Mouse (Mus musculus): Measurements from ENCODE around the gene Gm10283. TPM values are rescaled to one million over a fixed set of nuclear protein-coding genes. Genes with fewer than 3 reads are reported as not detected.
"Not testable (repeated sequence)": the region's sequence is repeated elsewhere in the genome, so short reads cannot be mapped to it uniquely, and the experiment has no call there.

Gm10283 gene
- polyA plus RNA-seq (2016; fragmentation: Nextera tagmentation; extraction: Ambion mirVana) = not detected in 2 replicates

DNA sequence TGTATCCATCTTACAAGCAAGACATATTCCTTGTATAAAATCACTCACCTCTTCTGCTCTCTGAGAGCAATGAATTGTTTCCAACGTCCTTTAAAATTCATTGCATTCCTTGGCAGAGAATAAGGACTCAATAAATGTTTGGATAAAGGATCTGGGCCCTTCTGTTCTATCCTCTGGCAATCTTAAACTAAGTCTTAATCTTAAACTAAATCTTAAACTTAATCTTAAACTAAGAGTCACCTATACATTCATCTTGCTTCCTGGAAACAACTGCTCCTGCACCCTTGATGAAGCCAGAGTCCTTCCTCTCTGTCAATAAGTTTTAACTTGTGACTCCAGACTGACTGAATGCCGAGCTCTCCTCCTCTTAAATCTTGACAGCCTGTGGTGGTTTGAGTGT is at the start of gene Gm10283:
Gene Gm10283, minus strand, starts transcription at position 101 of the 400 bp plus-strand sequence.
- 0 out of 2 replicates have a peak, but pooled peaks cover 4% of the 10 kb centered on the region for H3K4me1 ChIP-seq
- H3K36me3 ChIP-seq = no peaks in the 10 kb centered on the region
- no peak within 1 kb of the TSS for H3K4me2 ChIP-seq
- no peak within 1 kb of the TSS for H3K27ac ChIP-seq
- H3K4me3 ChIP-seq = no peak within 1 kb of the TSS
- H3K9ac ChIP-seq = no peak within 1 kb of the TSS
- no peak for ATAC-seq
- no peaks in the 10 kb centered on the region for H3K9me3 ChIP-seq (replicated peaks)
- 28% methylated on average over 2 of the region's 2 CpGs for WGBS (ENCODE audit: insufficient replicate concordance)
- H3K27me3 ChIP-seq (replicated peaks) = no peaks in the 10 kb centered on the region

DNA sequence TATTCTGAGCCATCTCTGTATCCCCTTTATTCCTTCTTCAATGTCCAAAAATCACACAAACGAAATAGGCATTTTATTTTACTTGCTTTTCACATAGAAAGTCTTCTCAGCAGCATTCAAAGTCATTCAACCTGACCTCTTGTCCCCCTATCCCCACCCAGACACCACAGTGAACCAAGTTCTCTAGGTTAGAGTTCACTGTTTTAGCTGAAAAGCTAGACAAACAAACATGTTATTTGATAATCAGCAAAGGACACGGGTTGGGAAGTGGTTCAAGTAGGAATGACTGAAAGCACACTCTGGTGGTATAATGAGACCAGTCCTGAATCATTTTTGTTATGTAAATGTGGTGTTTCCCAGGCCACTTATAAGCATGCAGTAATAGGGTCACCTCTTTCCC is 31.9 kb upstream of the Gm10283 start:
- Histone ChIP-seq H3K4me3 (no peak overlapping the region), H3K9ac (no peak overlapping the region), H3K4me1 (no peaks in the 10 kb centered on the region), H3K36me3 (no peaks in the 10 kb centered on the region), H3K27me3 (replicated peaks) (no peaks in the 10 kb centered on the region), H3K9me3 (replicated peaks) (no peaks in the 10 kb centered on the region), H3K27ac (no peak overlapping the region), H3K4me2 (no peak overlapping the region)
- WGBS (ENCODE audit: insufficient replicate concordance) = 33% methylated on average over 2 of the region's 2 CpGs
- no peak for ATAC-seq

- H3K27ac ChIP-seq = no peak overlapping the region
- ATAC-seq = no peak
- no peaks in the 10 kb centered on the region for H3K36me3 ChIP-seq
- H3K4me1 ChIP-seq = no peaks in the 10 kb centered on the region
- H3K9me3 ChIP-seq (replicated peaks) = no peaks in the 10 kb centered on the region
- H3K4me2 ChIP-seq = no peak overlapping the region
- H3K9ac ChIP-seq = no peak overlapping the region
- H3K27me3 ChIP-seq (replicated peaks) = no peaks in the 10 kb centered on the region
- no peak overlapping the region for H3K4me3 ChIP-seq
Measured at GRCm38 (mm10) chr8:60518286-60518685, 15.3 kb upstream of the Gm10283 start.

DNA sequence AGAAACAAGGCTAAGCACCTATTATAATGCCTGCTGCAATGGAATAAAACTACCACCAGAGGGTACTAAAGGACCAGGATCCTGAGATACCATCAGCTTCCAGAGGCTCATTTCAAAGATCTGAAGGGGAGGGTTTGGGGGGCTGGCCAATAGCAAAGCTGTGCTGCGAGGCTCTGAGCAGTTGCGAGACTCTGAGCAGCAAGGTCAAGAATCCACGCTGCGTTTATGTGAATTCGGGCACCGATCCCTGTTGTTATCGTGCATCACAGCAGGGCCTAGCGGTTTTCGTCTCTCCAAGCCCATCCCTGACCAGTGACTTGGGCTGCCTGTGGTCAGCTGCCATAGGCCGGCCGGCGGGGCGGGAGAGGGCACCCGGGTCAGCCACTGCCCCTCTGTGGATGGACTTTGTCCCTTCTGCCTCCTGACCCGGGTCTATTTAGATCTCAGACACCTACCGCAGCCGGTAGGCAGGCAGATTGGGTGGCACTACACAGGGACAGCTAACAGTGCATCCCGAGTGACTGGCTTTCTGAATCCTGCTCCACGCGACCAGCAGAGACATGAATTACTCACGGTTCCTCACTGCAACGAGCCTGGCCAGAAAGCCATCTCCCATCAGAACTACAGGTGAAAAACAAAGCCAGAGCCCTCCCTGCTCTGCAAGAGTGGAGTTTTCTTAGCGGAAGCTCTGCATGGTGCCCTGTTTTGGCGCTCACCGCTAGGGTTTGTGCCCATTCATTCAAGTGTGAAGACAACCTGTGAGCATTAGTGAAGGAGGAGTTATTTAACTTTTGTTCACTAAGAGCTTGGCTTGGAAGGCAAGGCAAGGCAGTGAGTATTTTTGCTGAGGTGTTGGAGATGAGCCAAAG is 2.9 kb upstream of the Gm10283 start, which contains the start of gene Aadat:
Gene Aadat, plus strand, starts transcription at position 280 of the 869 bp plus-strand sequence.
- Histone ChIP-seq H3K36me3 (no peaks in the 10 kb centered on the region), H3K4me2 (peak within 1 kb of the TSS; percentile 62), H3K4me1 (0 out of 2 replicates have a peak, but pooled peaks cover 4% of the 10 kb centered on the region), H3K9ac (peak within 1 kb of the TSS; percentile 44), H3K9me3 (replicated peaks) (no peaks in the 10 kb centered on the region), H3K27ac (0 out of 2 replicates have a peak within 1 kb of the TSS, but pooled peaks have one; percentile 6), H3K27me3 (replicated peaks) (no peaks in the 10 kb centered on the region), H3K4me3 (peak within 1 kb of the TSS; percentile 42)
- WGBS (ENCODE audit: insufficient replicate concordance) = 2% methylated on average over 25 of the region's 25 CpGs
- ATAC-seq = peak; percentile 87

- H3K9me3 ChIP-seq (replicated peaks); H3K4me2 ChIP-seq; H3K4me1 ChIP-seq; ATAC-seq; H3K36me3 ChIP-seq; H3K27me3 ChIP-seq (replicated peaks); H3K9ac ChIP-seq; H3K4me3 ChIP-seq; H3K27ac ChIP-seq: not testable (repeated sequence)
- WGBS (ENCODE audit: insufficient replicate concordance) = 57% methylated on average over 2 of the region's 2 CpGs
Measured at GRCm38 (mm10) chr8:60495046-60495445, 8.0 kb downstream of the Gm10283 start.

DNA sequence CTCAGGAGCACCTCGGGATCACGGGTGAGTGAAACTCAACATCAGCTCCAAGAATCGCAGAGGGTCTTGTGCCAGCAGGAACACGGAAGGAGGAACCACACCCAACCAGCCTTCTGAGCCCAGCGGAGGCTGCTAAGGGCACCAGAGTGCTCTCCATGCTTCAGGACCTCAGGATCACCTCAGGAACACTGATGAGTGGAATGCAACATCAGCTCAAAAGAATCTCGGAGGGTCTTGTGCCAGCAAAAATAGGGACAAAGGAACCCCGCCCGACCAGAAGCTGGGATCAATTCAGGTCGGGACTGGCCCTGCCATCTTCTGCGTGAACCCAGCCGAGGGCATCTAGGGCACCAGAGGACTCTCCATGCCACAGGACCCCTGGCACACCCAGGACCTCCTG is 8.4 kb downstream of the Gm10283 start:
- Histone ChIP-seq H3K4me3 (no peak overlapping the region), H3K27me3 (replicated peaks) (no peaks in the 10 kb centered on the region), H3K4me2 (no peak overlapping the region), H3K9ac (no peak overlapping the region), H3K36me3 (no peaks in the 10 kb centered on the region), H3K4me1 (no peaks in the 10 kb centered on the region), H3K9me3 (replicated peaks) (no peaks in the 10 kb centered on the region), H3K27ac (no peak overlapping the region)
- 70% methylated on average over 11 of the region's 11 CpGs for WGBS (ENCODE audit: insufficient replicate concordance)
- no peak for ATAC-seq

DNA sequence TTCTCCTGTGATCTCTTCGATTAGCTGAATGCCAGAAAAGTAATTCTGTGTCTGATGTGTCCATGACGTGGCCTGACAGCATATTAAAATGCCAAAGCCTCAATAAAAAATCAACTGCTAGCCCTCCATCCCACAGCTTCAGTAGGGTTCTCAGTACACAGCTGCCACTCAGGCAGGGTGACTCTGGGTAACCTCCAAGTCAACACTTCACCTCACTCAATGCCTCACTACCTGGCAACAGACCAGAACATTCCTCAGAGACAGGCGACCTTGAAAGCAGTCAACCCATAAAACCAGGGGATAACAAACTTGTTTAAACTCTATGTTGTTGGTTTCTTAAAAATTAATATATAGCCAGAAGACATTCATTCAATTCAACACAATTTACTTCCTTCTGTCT is 10.5 kb downstream of the Gm10283 start:
- no peak for ATAC-seq
- no peak overlapping the region for H3K27ac ChIP-seq
- H3K4me2 ChIP-seq = no peak overlapping the region
- no peaks in the 10 kb centered on the region for H3K36me3 ChIP-seq
- H3K9me3 ChIP-seq (replicated peaks) = no peaks in the 10 kb centered on the region
- H3K4me3 ChIP-seq = no peak overlapping the region
- 39% methylated on average over 3 of the region's 3 CpGs for WGBS (ENCODE audit: insufficient replicate concordance)
- no peaks in the 10 kb centered on the region for H3K4me1 ChIP-seq
- no peaks in the 10 kb centered on the region for H3K27me3 ChIP-seq (replicated peaks)
- H3K9ac ChIP-seq = no peak overlapping the region

DNA sequence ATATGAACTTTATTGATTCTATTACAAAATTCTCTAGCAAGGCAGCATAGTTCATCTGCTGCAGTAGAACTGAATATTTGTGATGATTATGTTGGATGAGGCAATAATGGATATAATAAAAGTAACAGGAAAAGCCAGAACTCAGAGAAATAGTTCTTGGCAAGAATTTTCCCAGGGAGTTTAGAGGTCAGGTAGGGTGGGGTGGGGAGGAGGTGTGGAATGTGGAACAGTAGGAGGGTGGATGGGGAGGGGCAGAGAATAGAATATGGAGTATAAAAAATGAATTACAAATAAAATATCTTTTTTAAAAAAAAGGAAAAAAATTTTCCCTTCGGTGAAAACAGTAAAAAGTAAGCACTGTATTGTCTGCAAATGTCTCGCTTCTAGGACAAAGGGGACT is 11.1 kb downstream of the Gm10283 start:
- 64% methylated on average over 2 of the region's 2 CpGs for WGBS (ENCODE audit: insufficient replicate concordance)

GRCm38 (mm10) chr8:60490147-60490546 is 12.9 kb downstream of the Gm10283 start:
- Histone ChIP-seq H3K27me3 (replicated peaks) (no peaks in the 10 kb centered on the region), H3K9me3 (replicated peaks) (no peaks in the 10 kb centered on the region), H3K4me1 (no peaks in the 10 kb centered on the region), H3K9ac (no peak overlapping the region), H3K36me3 (no peaks in the 10 kb centered on the region), H3K4me3 (no peak overlapping the region), H3K27ac (no peak overlapping the region), H3K4me2 (no peak overlapping the region)
- no peak for ATAC-seq
- 59% methylated on average over 2 of the region's 2 CpGs for WGBS (ENCODE audit: insufficient replicate concordance)

More for the DNA sequence above, 11.1 kb downstream of the Gm10283 start:
- H3K9ac ChIP-seq = no peak overlapping the region
- no peak overlapping the region for H3K27ac ChIP-seq
- no peaks in the 10 kb centered on the region for H3K4me1 ChIP-seq
- H3K27me3 ChIP-seq (replicated peaks) = no peaks in the 10 kb centered on the region
- no peaks in the 10 kb centered on the region for H3K36me3 ChIP-seq
- H3K4me3 ChIP-seq = no peak overlapping the region
- no peak overlapping the region for H3K4me2 ChIP-seq
- H3K9me3 ChIP-seq (replicated peaks) = no peaks in the 10 kb centered on the region
- no peak for ATAC-seq

GRCm38 (mm10) chr8:60466686-60467335 is 36.2 kb downstream of the Gm10283 start:
- H3K4me2 ChIP-seq = no peak overlapping the region
- no peak for ATAC-seq
- no peaks in the 10 kb centered on the region for H3K4me1 ChIP-seq
- H3K27ac ChIP-seq = no peak overlapping the region
- no peaks in the 10 kb centered on the region for H3K27me3 ChIP-seq (replicated peaks)
- H3K9me3 ChIP-seq (replicated peaks) = peaks cover 12% of the 10 kb centered on the region; the same call in 1 of the 2 replicates
- H3K4me3 ChIP-seq = no peak overlapping the region
- H3K36me3 ChIP-seq = no peaks in the 10 kb centered on the region
- WGBS (ENCODE audit: insufficient replicate concordance) = 32% methylated on average over 15 of the region's 15 CpGs
- no peak overlapping the region for H3K9ac ChIP-seq

DNA sequence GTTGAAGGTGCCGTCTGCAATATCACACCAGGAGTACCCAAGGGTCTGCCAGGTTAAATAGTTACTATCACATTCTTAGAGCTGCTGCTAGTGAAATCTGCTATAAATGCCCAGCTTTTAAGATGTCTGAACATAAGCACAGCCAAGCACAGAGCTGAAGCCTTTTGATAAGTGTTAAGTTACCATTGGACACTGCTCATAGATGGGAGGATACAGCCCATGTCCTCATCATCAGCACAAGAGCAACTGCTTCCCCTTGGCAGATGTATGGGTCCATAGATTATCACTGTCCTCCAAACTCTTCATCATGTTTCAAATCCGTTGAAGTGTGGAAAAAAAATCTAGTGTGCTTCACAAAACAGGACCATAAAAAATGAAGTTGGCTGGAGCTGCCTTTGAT is 53.7 kb downstream of the Gm10283 start:
- Histone ChIP-seq H3K9ac (no peak overlapping the region), H3K4me1 (no peaks in the 10 kb centered on the region), H3K9me3 (replicated peaks) (no peaks in the 10 kb centered on the region), H3K4me3 (no peak overlapping the region), H3K27ac (no peak overlapping the region), H3K27me3 (replicated peaks) (no peaks in the 10 kb centered on the region), H3K4me2 (no peak overlapping the region), H3K36me3 (no peaks in the 10 kb centered on the region)
- 47% methylated on average over 2 of the region's 2 CpGs for WGBS (ENCODE audit: insufficient replicate concordance)
- no peak for ATAC-seq

DNA sequence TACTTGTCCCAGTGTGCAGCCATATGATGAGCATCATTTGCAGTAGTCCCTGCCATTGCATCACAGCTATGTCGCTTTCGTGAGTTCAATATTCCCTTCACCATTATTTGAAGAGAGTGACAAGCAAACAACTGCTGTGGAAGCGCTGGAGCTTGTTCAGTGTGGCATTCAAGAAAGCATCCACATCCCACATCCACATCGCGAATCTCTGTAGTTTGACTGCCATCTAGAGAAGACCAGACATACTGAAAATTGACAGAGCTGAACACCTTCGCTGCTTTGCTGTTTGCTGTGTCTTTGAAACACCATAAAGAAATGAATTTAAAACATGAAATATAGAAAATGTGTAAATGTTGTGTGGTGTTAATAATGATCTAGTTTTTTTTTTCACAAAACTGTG is 58.0 kb downstream of the Gm10283 start:
- WGBS (ENCODE audit: insufficient replicate concordance) = 66% methylated on average over 6 of the region's 6 CpGs
- H3K4me3 ChIP-seq = no peak overlapping the region
- ATAC-seq = no peak
- no peaks in the 10 kb centered on the region for H3K4me1 ChIP-seq
- H3K4me2 ChIP-seq = no peak overlapping the region
- no peak overlapping the region for H3K9ac ChIP-seq
- no peaks in the 10 kb centered on the region for H3K36me3 ChIP-seq
- H3K27ac ChIP-seq = no peak overlapping the region
- no peaks in the 10 kb centered on the region for H3K9me3 ChIP-seq (replicated peaks)
- no peaks in the 10 kb centered on the region for H3K27me3 ChIP-seq (replicated peaks)
